Mouse (Mus musculus): Measurements from ENCODE around the gene 9530068E07Rik. TPM values are rescaled to one million over a fixed set of nuclear protein-coding genes. Genes with fewer than 3 reads are reported as not detected.

Gene 9530068E07Rik
- total RNA-seq (2012; rRNA removed) (98.3 and 102 TPM in 2 replicates), total RNA-seq (2014; rRNA removed) (153 and 157 TPM in 2 replicates), polyA plus RNA-seq (2012; ENCODE audit: insufficient read length, low read depth) (117 and 128 TPM in 2 replicates)

DNA sequence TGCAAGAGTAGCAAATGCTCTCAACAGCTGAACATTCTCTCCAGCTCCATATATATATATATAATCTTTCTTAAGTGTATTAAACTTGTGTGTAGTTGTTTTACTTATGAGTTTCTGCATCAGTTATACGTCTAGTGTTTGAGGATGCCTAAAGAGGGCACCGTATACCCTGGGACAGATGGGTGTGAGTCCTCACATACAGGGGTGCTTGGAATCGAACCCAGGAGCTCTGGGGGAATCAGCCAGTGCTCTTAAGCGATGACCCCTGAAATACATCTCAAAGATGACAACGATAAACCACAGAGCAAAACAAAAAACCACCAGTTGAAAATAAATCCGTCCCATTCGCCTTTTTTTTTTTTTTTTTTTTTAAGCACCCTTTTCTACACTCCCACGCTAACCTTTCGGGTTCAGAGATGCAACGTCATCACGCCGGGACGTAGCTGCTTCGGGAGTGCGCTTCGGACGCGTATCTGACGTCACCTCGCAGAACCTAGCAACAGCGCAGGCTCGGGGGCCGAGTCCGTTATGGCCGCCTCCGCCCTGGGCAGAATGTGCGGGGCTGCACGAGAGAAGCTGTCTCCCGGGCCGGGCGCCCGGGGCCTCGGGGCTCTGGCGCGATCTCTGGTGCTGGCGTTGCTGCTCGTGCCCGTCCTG lies at the start of gene 9530068E07Rik:
9530068E07Rik (plus strand) TSS at position 489 of the 657 bp plus-strand sequence.
- peaks cover 43% of the 10 kb centered on the region for H3K79me2 ChIP-seq (replicated peaks; ENCODE audit: control insufficient read depth, extremely low read depth, insufficient read depth, poor library complexity, severe bottlenecking)
- peaks cover 6 to 35% of the 10 kb centered on the region in 2 experiments; a peak in 3 of 4 replicates for H3K4me1 ChIP-seq (ENCODE audit: control insufficient read depth in 1 of 2, insufficient read depth in 2 of 2)
- H3K4me2 ChIP-seq (ENCODE audit: insufficient read depth, low read depth, poor library complexity, severe bottlenecking): peak within 1 kb of the TSS; percentile 92
- peak; percentile 98 for DNase-seq (ENCODE audit: extremely low read depth)
- peaks cover 2% of the 10 kb centered on the region for H3K9me3 ChIP-seq (replicated peaks; ENCODE audit: low read length)
- H3K4me3 ChIP-seq (replicated peaks in 1 of 3; ENCODE audit: low read depth in 2 of 3, low read length in 2 of 3, poor library complexity in 1 of 3): peak within 1 kb of the TSS; percentile 91 to 98 (median 94)
- peak within 1 kb of the TSS; percentile 99 for H3K9ac ChIP-seq (ENCODE audit: insufficient read depth, low read depth)
- no peaks in the 10 kb centered on the region for H3K27me3 ChIP-seq (replicated peaks)
- peaks cover 2 to 36% of the 10 kb centered on the region in 2 experiments for H3K36me3 ChIP-seq (replicated peaks in 1 of 2; ENCODE audit: control insufficient read depth in 1 of 2, insufficient read depth in 1 of 2, low read length in 1 of 2)
- in situ Hi-C loops (cut with MboI; ENCODE audit: low pct_ligation_motif_present, low pct_unique_long_range_greater_than_20kb, low sequenced_read_pairs) (no loop called here), dilution Hi-C loops (cut with MboI; ENCODE audit: extremely low pct_ligation_motif_present, extremely low pct_unique_long_range_greater_than_20kb, low sequenced_read_pairs) (no loop called here)
- H3K27ac ChIP-seq (ENCODE audit: insufficient read depth, low read depth): peak within 1 kb of the TSS; percentile 54
- TF ChIP-seq JUND (conservative IDR thresholded peaks at IDR 0.05; ENCODE audit: low read depth, low read length) (peak; percentile 34), ZKSCAN1 (IDR thresholded peaks at IDR 0.05; ENCODE audit: borderline replicate concordance, low read depth, low read length) (no peak), MAX (IDR thresholded peaks at IDR 0.05; ENCODE audit: low read length) (peak; percentile 48; the same call in 1 of the 2 replicates), MYC (IDR thresholded peaks at IDR 0.05; ENCODE audit: low read depth, low read length) (peak; percentile 69; the same call in 1 of the 2 replicates), CTCF (conservative IDR thresholded peaks at IDR 0.05 in 1 of 2, IDR thresholded peaks at IDR 0.05 in 1 of 2; ENCODE audit: low read depth in 2 of 2, low read length in 2 of 2) (no peak), UBTF (IDR thresholded peaks at IDR 0.05; ENCODE audit: low read depth, low read length) (no peak), POLR2AphosphoS2 (IDR thresholded peaks at IDR 0.05; ENCODE audit: low read depth, low read length) (peak; percentile 93), ZMIZ1 (IDR thresholded peaks at IDR 0.05; ENCODE audit: low read depth, low read length) (peak; percentile 94), USF1 (IDR thresholded peaks at IDR 0.05; ENCODE audit: low read depth, low read length) (no peak), HCFC1 (IDR thresholded peaks at IDR 0.05; ENCODE audit: low read depth, low read length) (peak; percentile 85), E2F4 (IDR thresholded peaks at IDR 0.05; ENCODE audit: insufficient replicate concordance, low read depth, low read length) (no peak), POLR2A (IDR thresholded peaks at IDR 0.05; ENCODE audit: low read depth, low read length) (peak; percentile 98), TCF12 (IDR thresholded peaks at IDR 0.05; ENCODE audit: low read depth, low read length) (peak; percentile 95), SIN3A (IDR thresholded peaks at IDR 0.05; ENCODE audit: low read length) (peak; percentile 79; the same call in 1 of the 2 replicates), JUN (IDR thresholded peaks at IDR 0.05; ENCODE audit: insufficient read depth, low read depth, low read length) (no peak), BHLHE40 (IDR thresholded peaks at IDR 0.05; ENCODE audit: low read depth, low read length) (peak; percentile 27; the same call in 1 of the 2 replicates), KAT2A (IDR thresholded peaks at IDR 0.05; ENCODE audit: insufficient replicate concordance, low read length) (peak; percentile 61; the same call in 1 of the 2 replicates), RAD21 (IDR thresholded peaks at IDR 0.05; ENCODE audit: low read depth, low read length) (no peak), CHD2 (IDR thresholded peaks at IDR 0.05; ENCODE audit: low read length) (no peak), RCOR1 (conservative IDR thresholded peaks at IDR 0.05; ENCODE audit: low read depth, low read length) (0 out of 2 replicates have a peak, but pooled peaks have one; percentile 22), MAFK (IDR thresholded peaks at IDR 0.05; ENCODE audit: insufficient replicate concordance, low read length) (no peak), ELF1 (IDR thresholded peaks at IDR 0.05; ENCODE audit: low read depth, low read length) (peak; percentile 58), GABPA (IDR thresholded peaks at IDR 0.05; ENCODE audit: insufficient replicate concordance, low read depth, low read length) (peak; percentile 25; the same call in 1 of the 2 replicates), NELFE (IDR thresholded peaks at IDR 0.05; ENCODE audit: low read depth, low read length) (peak; percentile 98), PAX5 (IDR thresholded peaks at IDR 0.05; ENCODE audit: low read length) (no peak), ETS1 (conservative IDR thresholded peaks at IDR 0.05; ENCODE audit: low read depth, low read length) (0 out of 2 replicates have a peak, but pooled peaks have one; percentile 12), CHD1 (IDR thresholded peaks at IDR 0.05; ENCODE audit: low read depth, low read length) (no peak), ZNF384 (IDR thresholded peaks at IDR 0.05; ENCODE audit: low read depth, low read length) (peak; percentile 98), NRF1 (IDR thresholded peaks at IDR 0.05; ENCODE audit: low read depth, low read length) (peak; percentile 87), MEF2A (IDR thresholded peaks at IDR 0.05; ENCODE audit: borderline replicate concordance, low read depth, low read length) (peak; percentile 63), EP300 (IDR thresholded peaks at IDR 0.05; ENCODE audit: low read length) (no peak), IRF4 (IDR thresholded peaks at IDR 0.05; ENCODE audit: low read depth, low read length) (peak; percentile 66), SMC3 (IDR thresholded peaks at IDR 0.05; ENCODE audit: low read depth, low read length) (no peak), TBP (conservative IDR thresholded peaks at IDR 0.05; ENCODE audit: low read depth, low read length) (peak; percentile 75; the same call in 1 of the 2 replicates), ZC3H11A (IDR thresholded peaks at IDR 0.05; ENCODE audit: low read depth, low read length) (no peak), MAZ (IDR thresholded peaks at IDR 0.05; ENCODE audit: low read depth, low read length) (no peak), MXI1 (IDR thresholded peaks at IDR 0.05; ENCODE audit: low read depth, low read length) (peak; percentile 82), USF2 (conservative IDR thresholded peaks at IDR 0.05; ENCODE audit: low read depth, low read length) (no peak)
